Mouse (Mus musculus) spleen, adult 2 months (tissue): Measurements from ENCODE around the gene Mob1b. TPM values are rescaled to one million over a fixed set of nuclear protein-coding genes. Genes with fewer than 3 reads are reported as not detected.

Source experiments
- DNase-seq, 2 experiments: peaks; one replicate each; pipeline versions ENCODE4 v3.0.0 to v3.0.0-alpha.2; 2012 to 2021; ENCODE audit warnings: low spot score in 2 of 2, low read depth in 1 of 2
- H3K27ac ChIP-seq: fragments of 200-500 bp; 2 replicates; pipeline ENCODE4 v1.5.1; 2012; ENCODE audit warnings: low read length, inconsistent platforms; ENCODE audit not compliant: insufficient read depth
- H3K27me3 ChIP-seq: fragments of 200-500 bp; 2 replicates; pipeline ENCODE4 v1.6.1; 2012; ENCODE audit warnings: mild to moderate bottlenecking, moderate library complexity, low read length, inconsistent platforms; ENCODE audit not compliant: control insufficient read depth, insufficient read depth
- H3K36me3 ChIP-seq: fragments of 200-500 bp; 2 replicates; pipeline ENCODE4 v1.6.1; 2012; ENCODE audit warnings: mild to moderate bottlenecking, low read length, inconsistent platforms; ENCODE audit not compliant: control insufficient read depth, insufficient read depth
- H3K4me1 ChIP-seq: fragments of 200-500 bp; 2 replicates; pipeline ENCODE4 v1.6.1; 2011; ENCODE audit warnings: inconsistent platforms; ENCODE audit not compliant: control insufficient read depth, insufficient read depth, insufficient read length
- H3K4me3 ChIP-seq: fragments of 200-500 bp; 2 replicates; pipeline ENCODE4 v1.5.1; 2011; ENCODE audit warnings: mild to moderate bottlenecking, inconsistent platforms; ENCODE audit not compliant: insufficient read depth, insufficient read length; ENCODE audit errors: extremely low read depth
- CTCF ChIP-seq: fragments of 200-500 bp; IDR thresholded peaks from 2 replicates; pipeline ENCODE4 v1.5.1; 2011; ENCODE audit warnings: mild to moderate bottlenecking, inconsistent platforms; ENCODE audit not compliant: insufficient read depth, insufficient read length, insufficient replicate concordance; ENCODE audit errors: extremely low read depth
- POLR2A ChIP-seq: fragments of 200-500 bp; IDR thresholded peaks from 2 replicates; pipeline ENCODE4 v1.6.1; 2011; ENCODE audit warnings: low read depth, low read length, inconsistent platforms
- WGBS: fragments of 180-500 bp; shearing (Covaris S2); methylation state at CpG from one replicate; pipeline ENCODE4 v1.1.7; 2018; 5-methylcytosine and 5-hydroxymethylcytosine counted together
- polyA plus RNA-seq: library from polyadenylated mRNA; depleted of rRNA; stranded (reverse); fragments of >200 nt; gene quantifications from 2 replicates; pipeline ENCODE4 v1.2.3, GENCODE M21; 2012

Gene Mob1b
- polyA plus RNA-seq, 1 experiment, result 1.1 TPM

- DNase-seq, result no peak
- H3K27ac ChIP-seq, result no peak overlapping the region
- H3K4me1 ChIP-seq, result no peaks in the 10 kb centered on the region
- WGBS, result 88% methylated on average over 4 of the region's 4 CpGs
- TF ChIP-seq POLR2A, result no peak
- no peak for TF ChIP-seq CTCF
- H3K27me3 ChIP-seq, result no peaks in the 10 kb centered on the region
- H3K4me3 ChIP-seq, result no peak overlapping the region
- H3K36me3 ChIP-seq, result no peaks in the 10 kb centered on the region
Observed at GRCm38 (mm10) chr5:88699251-88699913, 21.3 kb upstream of the Mob1b start.

GRCm38 (mm10) chr5:88702041-88702440 lies 18.6 kb upstream of the Mob1b start:
- DNase-seq, result no peak
- H3K4me1 ChIP-seq, result no peaks in the 10 kb centered on the region
- H3K27me3 ChIP-seq, result no peaks in the 10 kb centered on the region
- H3K27ac ChIP-seq, result no peak overlapping the region
- H3K36me3 ChIP-seq, result no peaks in the 10 kb centered on the region
- WGBS, result 77% methylated on average over 4 of the region's 4 CpGs
- TF ChIP-seq POLR2A (no peak), CTCF (no peak)
- H3K4me3 ChIP-seq, result no peak overlapping the region

- Histone ChIP-seq H3K4me1 (no peaks in the 10 kb centered on the region), H3K27me3 (no peaks in the 10 kb centered on the region), H3K4me3 (no peak overlapping the region), H3K36me3 (no peaks in the 10 kb centered on the region), H3K27ac (no peak overlapping the region)
- DNase-seq, result no peak
- TF ChIP-seq CTCF (no peak), POLR2A (no peak)
- 85% methylated on average over 4 of the region's 4 CpGs for WGBS
Observed at GRCm38 (mm10) chr5:88703551-88703950, 17.1 kb upstream of the Mob1b start.

- no peak for DNase-seq
- Histone ChIP-seq H3K4me3 (no peak overlapping the region), H3K27ac (no peak overlapping the region), H3K27me3 (no peaks in the 10 kb centered on the region), H3K4me1 (no peaks in the 10 kb centered on the region), H3K36me3 (no peaks in the 10 kb centered on the region)
- TF ChIP-seq CTCF, result no peak
- no peak for TF ChIP-seq POLR2A
Observed at GRCm38 (mm10) chr5:88711128-88711527, 9.5 kb upstream of the Mob1b start.

GRCm38 (mm10) chr5:88711618-88712224 lies 8.9 kb upstream of the Mob1b start:
- Histone ChIP-seq H3K36me3 (no peaks in the 10 kb centered on the region), H3K27ac (no peak overlapping the region)
- no peak for TF ChIP-seq CTCF
- no peak for TF ChIP-seq POLR2A

GRCm38 (mm10) chr5:88712328-88712727 lies 8.3 kb upstream of the Mob1b start:
- Histone ChIP-seq H3K27ac (no peak overlapping the region), H3K36me3 (no peaks in the 10 kb centered on the region), H3K4me3 (no peak overlapping the region), H3K27me3 (no peaks in the 10 kb centered on the region), H3K4me1 (no peaks in the 10 kb centered on the region)
- DNase-seq, result no peak
- TF ChIP-seq CTCF (no peak), POLR2A (no peak)
- 83% methylated on average over 6 of the region's 6 CpGs for WGBS

More at GRCm38 (mm10) chr5:88711618-88712224, 8.9 kb upstream of the Mob1b start:
- no peak for DNase-seq
- WGBS, result 72% methylated on average over 10 of the region's 10 CpGs
- H3K27me3 ChIP-seq, result no peaks in the 10 kb centered on the region
- H3K4me3 ChIP-seq, result no peak overlapping the region
- no peaks in the 10 kb centered on the region for H3K4me1 ChIP-seq

- Histone ChIP-seq H3K4me1 (peaks cover 8% of the 10 kb centered on the region), H3K4me3 (no peak overlapping the region), H3K27me3 (no peaks in the 10 kb centered on the region), H3K36me3 (no peaks in the 10 kb centered on the region), H3K27ac (no peak overlapping the region)
- no peak for DNase-seq
- no peak for TF ChIP-seq CTCF
- TF ChIP-seq POLR2A, result no peak
- 76% methylated on average over 2 of the region's 2 CpGs for WGBS
Observed at GRCm38 (mm10) chr5:88716983-88717382, 3.7 kb upstream of the Mob1b start.
